Mouse (Mus musculus) lung, postnatal 0 days (tissue): ENCODE measurements around the gene 9230112D13Rik. TPM values are rescaled to one million over a fixed set of nuclear protein-coding genes. Genes with fewer than 3 reads are reported as not detected.

ENCODE experiments used
- ATAC-seq: fragments of 200-750 bp; cut with Nextera tagmentation; 2 replicates; pipeline ENCODE4 v1.8.0; 2017; ENCODE audit warnings: moderate library complexity
- DNase-seq: peaks from one replicate; pipeline ENCODE4 v3.0.0-alpha.2; 2016; ENCODE audit warnings: low spot score
- H3K27ac ChIP-seq: fragments of 300-500 bp; sonication (generic); 2 replicates; pipeline ENCODE4 v1.5.1; 2014; ENCODE audit warnings: antibody characterized with exemption, mild to moderate bottlenecking, low read length, mixed read lengths
- H3K27me3 ChIP-seq: fragments of 300-500 bp; sonication (generic); replicated peaks from 2 replicates; pipeline ENCODE4 v1.6.1; 2014; ENCODE audit warnings: low read length, mixed read lengths; ENCODE audit not compliant: insufficient read depth
- H3K36me3 ChIP-seq: fragments of 300-500 bp; sonication (generic); 2 replicates; pipeline ENCODE4 v1.6.1; 2014; ENCODE audit warnings: low read length, mixed read lengths; ENCODE audit not compliant: insufficient read depth
- H3K4me1 ChIP-seq: fragments of 300-500 bp; sonication (generic); 2 replicates; pipeline ENCODE4 v1.6.1; 2014; ENCODE audit warnings: antibody characterized with exemption, low read depth, low read length, mixed read lengths; ENCODE audit not compliant: insufficient read depth
- H3K4me2 ChIP-seq: fragments of 300-500 bp; sonication (generic); replicated peaks from 2 replicates; pipeline ENCODE4 v1.6.1; 2014; ENCODE audit warnings: low read depth, mild to moderate bottlenecking, low read length, moderate library complexity, mixed read lengths
- H3K4me3 ChIP-seq: fragments of 300-500 bp; sonication (generic); 2 replicates; pipeline ENCODE4 v1.5.1; 2014; ENCODE audit warnings: low read depth, low read length
- H3K9ac ChIP-seq: fragments of 300-500 bp; sonication (generic); replicated peaks from 2 replicates; pipeline ENCODE4 v1.6.1; 2014; ENCODE audit warnings: low read depth, mild to moderate bottlenecking
- H3K9me3 ChIP-seq: fragments of 300-500 bp; sonication (generic); 2 replicates; pipeline ENCODE4 v1.6.1; 2016; ENCODE audit warnings: low read length, mixed read lengths
- CTCF ChIP-seq: IDR thresholded peaks from 2 replicates; pipeline ENCODE4 v1.5.1; 2016; ENCODE audit warnings: antibody characterized with exemption, mild to moderate bottlenecking
- EP300 ChIP-seq: IDR thresholded peaks from 2 replicates; pipeline ENCODE4 v1.6.1; 2016; ENCODE audit warnings: antibody characterized with exemption, mild to moderate bottlenecking, control low read depth
- WGBS: fragments of 180-500 bp; shearing (Covaris S2); extraction: QIAGEN DNeasy Blood & Tissue Kit; methylation state at CpG from one replicate; pipeline ENCODE4 v1.1.7; 2014; 5-methylcytosine and 5-hydroxymethylcytosine counted together
- polyA plus RNA-seq: library from polyadenylated mRNA; unstranded; fragments of >200 nt; fragmentation: Nextera tagmentation; extraction: Ambion mirVana; gene quantifications from 2 replicates; pipeline ENCODE4 v1.2.1, GENCODE M21; 2015

9230112D13Rik gene
- polyA plus RNA-seq, 1 experiment from 2014 or later = not detected

DNA sequence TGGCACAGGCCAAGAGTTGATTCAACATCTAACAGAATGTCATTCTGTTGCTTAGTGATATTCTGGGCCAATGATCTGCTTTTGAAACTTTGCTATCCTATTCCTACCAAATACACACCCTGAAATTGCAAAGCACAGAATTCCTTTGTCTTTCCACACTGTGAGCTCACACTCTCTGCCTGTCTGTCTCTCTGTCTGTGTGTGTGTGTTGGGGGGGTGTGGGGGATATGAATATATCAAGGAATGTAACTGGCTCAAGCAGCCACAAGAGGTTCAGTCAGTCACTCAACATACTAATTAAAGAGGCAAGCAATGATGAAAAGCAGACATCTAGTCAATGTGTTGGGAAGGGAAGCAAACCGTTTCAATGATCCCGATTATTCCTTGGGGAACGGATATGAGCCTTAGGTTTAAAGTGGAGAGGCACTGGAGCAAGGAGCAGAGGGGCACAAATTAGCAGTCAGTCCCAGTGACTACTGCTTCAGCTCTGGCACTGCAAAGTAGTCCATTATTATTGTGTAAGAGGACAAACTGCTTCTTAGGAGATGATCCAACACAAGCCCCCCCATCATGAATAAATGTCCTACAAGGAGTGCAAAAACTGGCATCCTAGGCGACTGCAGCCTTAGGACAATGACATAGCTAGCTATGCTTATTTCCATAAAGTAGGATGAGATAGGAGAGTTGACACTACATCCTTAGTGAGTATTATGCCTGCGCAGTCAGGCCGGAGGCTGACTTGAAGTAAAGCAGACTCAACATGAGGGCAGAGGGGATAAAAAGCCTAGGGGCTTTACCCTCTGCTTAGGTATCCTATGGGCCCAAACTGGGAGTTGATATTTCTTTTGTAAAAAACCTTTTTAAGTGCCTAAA is 38.9 kb downstream of the 9230112D13Rik start:
- H3K27me3 ChIP-seq = no peaks in the 10 kb centered on the region
- ATAC-seq = no peak
- DNase-seq = no peak
- no peak overlapping the region for H3K4me2 ChIP-seq
- peaks cover under 1% of the 10 kb centered on the region; the same call in 1 of the 2 replicates for H3K4me1 ChIP-seq
- no peak overlapping the region for H3K9ac ChIP-seq
- no peak overlapping the region for H3K4me3 ChIP-seq
- 74% methylated on average over 6 of the region's 6 CpGs for WGBS
- H3K9me3 ChIP-seq = no peaks in the 10 kb centered on the region
- no peak overlapping the region for H3K27ac ChIP-seq
- H3K36me3 ChIP-seq = no peaks in the 10 kb centered on the region
- TF ChIP-seq EP300 (no peak), CTCF (no peak)

DNA sequence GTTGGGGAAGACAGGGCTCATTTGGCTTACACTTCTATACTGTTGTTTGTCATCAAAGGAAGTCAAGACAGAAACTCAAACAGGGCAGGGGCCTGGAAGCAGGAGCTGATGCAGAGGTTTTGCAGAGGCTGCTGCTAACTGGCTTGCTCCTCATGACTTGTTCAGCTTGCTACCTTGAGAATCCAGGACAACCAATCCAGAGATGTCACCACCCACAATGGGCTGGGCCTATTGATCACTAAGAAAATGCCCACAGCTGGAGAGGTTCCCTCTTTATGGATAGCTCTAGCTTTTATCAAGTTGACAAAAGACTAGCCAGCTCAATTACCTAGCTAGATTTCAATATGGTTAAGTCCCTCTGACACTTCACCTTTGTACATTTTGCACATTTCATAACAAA is 51.0 kb downstream of the 9230112D13Rik start:
- no peak for DNase-seq
- no peaks in the 10 kb centered on the region for H3K36me3 ChIP-seq

DNA sequence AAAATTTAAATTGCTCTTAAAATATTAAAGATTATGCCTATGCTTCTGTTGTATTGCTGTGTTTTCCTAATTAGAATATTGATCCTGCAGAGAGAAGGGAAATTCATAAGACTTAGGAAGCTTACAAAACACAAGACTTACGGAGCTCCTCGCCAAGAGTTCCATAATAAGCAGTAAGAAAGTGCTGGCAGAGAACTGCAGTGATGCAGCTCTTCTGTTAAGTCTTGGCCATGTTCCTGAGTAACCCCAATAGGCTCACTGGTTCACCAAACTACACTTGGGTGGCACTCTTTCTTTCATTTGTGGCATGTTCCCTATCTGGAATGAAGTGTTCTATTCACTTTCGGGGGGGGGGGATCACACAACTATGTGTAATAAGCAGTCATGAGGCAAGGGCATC is 56.3 kb downstream of the 9230112D13Rik start:
- no peak overlapping the region for H3K4me2 ChIP-seq
- no peak overlapping the region for H3K9ac ChIP-seq
- H3K4me1 ChIP-seq = no peaks in the 10 kb centered on the region
- H3K27me3 ChIP-seq = no peaks in the 10 kb centered on the region
- DNase-seq (peak; percentile 22), ATAC-seq (no peak)
- no peaks in the 10 kb centered on the region for H3K36me3 ChIP-seq
- H3K27ac ChIP-seq = no peak overlapping the region
- WGBS = 56% methylated on average over 3 of the region's 3 CpGs
- no peak overlapping the region for H3K4me3 ChIP-seq
- no peaks in the 10 kb centered on the region for H3K9me3 ChIP-seq
- TF ChIP-seq CTCF = no peak
- no peak for TF ChIP-seq EP300

More for the DNA sequence above, 51.0 kb downstream of the 9230112D13Rik start:
- H3K9me3 ChIP-seq = no peaks in the 10 kb centered on the region
- H3K4me1 ChIP-seq = no peaks in the 10 kb centered on the region
- no peak overlapping the region for H3K4me3 ChIP-seq
- no peak overlapping the region for H3K9ac ChIP-seq
- no peaks in the 10 kb centered on the region for H3K27me3 ChIP-seq
- no peak for ATAC-seq
- TF ChIP-seq CTCF = no peak
- TF ChIP-seq EP300 = no peak
- H3K4me2 ChIP-seq = no peak overlapping the region
- H3K27ac ChIP-seq = no peak overlapping the region

Other genes starting within 250 kb of the 9230112D13Rik start
- gene Shld2, start 212.3 kb downstream of the 9230112D13Rik start, polyA plus RNA-seq = 7.5 and 9.7 TPM in 2 replicates
- 63.2 and 64.3 TPM in 2 replicates for gene Glud1, start 212.1 kb downstream of the 9230112D13Rik start, polyA plus RNA-seq
- 0.45 TPM in 1 of 2 replicates, not detected in the other for gene Fam25c, start 167.4 kb downstream of the 9230112D13Rik start, polyA plus RNA-seq
- 2.1 and 2.2 TPM in 2 replicates for gene Sncg, start 148.0 kb downstream of the 9230112D13Rik start, polyA plus RNA-seq
- gene Mmrn2, start 147.3 kb downstream of the 9230112D13Rik start, polyA plus RNA-seq = 15.4 and 16.5 TPM in 2 replicates
- 19.6 and 20.8 TPM in 2 replicates for gene Bmpr1a, start 19.5 kb downstream of the 9230112D13Rik start, polyA plus RNA-seq
- 2.6 and 3.3 TPM in 2 replicates for gene Ldb3, start 65.9 kb upstream of the 9230112D13Rik start, polyA plus RNA-seq
- gene Opn4, start 77.3 kb upstream of the 9230112D13Rik start, polyA plus RNA-seq = 0.12 and 0.15 TPM in 2 replicates
- 19.9 and 22.7 TPM in 2 replicates for gene Wapl, start 151.1 kb upstream of the 9230112D13Rik start, polyA plus RNA-seq